In genomic region chr7:145206056-145206610, GRCm38 (mm10) we compare ENCODE assay signal across 7 mouse cellular contexts. TPM values are rescaled to one million over a fixed set of nuclear protein-coding genes. Genes with fewer than 3 reads are reported as not detected.
DNase-seq lines count a peak whose midpoint lies in the region; ATAC-seq and TF ChIP-seq lines count a peak whose summit lies in the region.

No protein-coding gene starts in this region.

- ATAC-seq in embryonic facial prominence, embryonic 13.5 days (ENCODE audit: insufficient number of reproducible peaks, insufficient read depth, low FRiP score, low TSS enrichment, low read depth): peak; percentile 80
- ATAC-seq in limb, embryonic 15.5 days (ENCODE audit: insufficient number of reproducible peaks, low FRiP score, low TSS enrichment, low read depth): peak; percentile 78
- peak; percentile 90 for ATAC-seq in midbrain, embryonic 14.5 days (ENCODE audit: low FRiP score, low TSS enrichment)
- ATAC-seq in stomach, postnatal 0 days (ENCODE audit: low FRiP score, low TSS enrichment): peak; percentile 88

- no peaks in the 10 kb centered on the region for H3K27me3 ChIP-seq in embryonic facial prominence, embryonic 13.5 days
- H3K27me3 ChIP-seq in limb, embryonic 15.5 days: no peaks in the 10 kb centered on the region
- H3K27me3 ChIP-seq in midbrain, embryonic 14.5 days (ENCODE audit: control insufficient read depth, insufficient read depth, low read length): no peaks in the 10 kb centered on the region
- no peaks in the 10 kb centered on the region for H3K27me3 ChIP-seq in stomach, postnatal 0 days (ENCODE audit: control insufficient read depth, insufficient read depth, low read length)

- H3K4me3 ChIP-seq in embryonic facial prominence, embryonic 13.5 days: peak overlapping the region; percentile 17
- peak overlapping the region; percentile 12; the same call in 1 of the 2 replicates for H3K4me3 ChIP-seq in limb, embryonic 15.5 days
- no peak overlapping the region for H3K4me3 ChIP-seq in midbrain, embryonic 14.5 days (replicated peaks; ENCODE audit: low read depth, low read length)
- peak overlapping the region; percentile 1; the same call in 1 of the 2 replicates for H3K4me3 ChIP-seq in stomach, postnatal 0 days (ENCODE audit: low read depth, low read length)

- peak overlapping the region; percentile 53 for H3K4me2 ChIP-seq in embryonic facial prominence, embryonic 13.5 days
- H3K4me2 ChIP-seq in limb, embryonic 15.5 days: peak overlapping the region; percentile 45
- peak overlapping the region; percentile 37 for H3K4me2 ChIP-seq in midbrain, embryonic 14.5 days (ENCODE audit: low read length)
- H3K4me2 ChIP-seq in stomach, postnatal 0 days (replicated peaks; ENCODE audit: low read depth): peak overlapping the region; percentile 50

- WGBS in embryonic facial prominence, embryonic 13.5 days: 3% methylated on average over 34 of the region's 34 CpGs
- WGBS in limb, embryonic 15.5 days: 3% methylated on average over 34 of the region's 34 CpGs
- under 1% methylated on average over 34 of the region's 34 CpGs for WGBS in midbrain, embryonic 14.5 days
- WGBS in stomach, postnatal 0 days: 2% methylated on average over 33 of the region's 34 CpGs

- H3K27ac ChIP-seq in embryonic facial prominence, embryonic 13.5 days: peak overlapping the region; percentile 90
- H3K27ac ChIP-seq in limb, embryonic 15.5 days: peak overlapping the region; percentile 93
- H3K27ac ChIP-seq in midbrain, embryonic 14.5 days (replicated peaks; ENCODE audit: low read depth, low read length): peak overlapping the region; percentile 91
- peak overlapping the region; percentile 90 for H3K27ac ChIP-seq in stomach, postnatal 0 days (replicated peaks)

- peak; percentile 23; the same call in 1 of the 2 replicates for TF ChIP-seq POLR2A in brain, embryonic 14.5 days (IDR thresholded peaks at IDR 0.05; ENCODE audit: borderline replicate concordance, extremely low read depth, insufficient read depth, insufficient read length, poor library complexity, severe bottlenecking)

- peak overlapping the region; percentile 76 for H3K9ac ChIP-seq in embryonic facial prominence, embryonic 13.5 days
- peak overlapping the region; percentile 47 for H3K9ac ChIP-seq in limb, embryonic 15.5 days
- peak overlapping the region; percentile 53 for H3K9ac ChIP-seq in midbrain, embryonic 14.5 days (replicated peaks; ENCODE audit: low read length)
- H3K9ac ChIP-seq in stomach, postnatal 0 days (ENCODE audit: low read length): peak overlapping the region; percentile 74

- H3K9me3 ChIP-seq in embryonic facial prominence, embryonic 13.5 days: no peaks in the 10 kb centered on the region
- no peaks in the 10 kb centered on the region for H3K9me3 ChIP-seq in limb, embryonic 15.5 days
- H3K9me3 ChIP-seq in midbrain, embryonic 14.5 days (ENCODE audit: control insufficient read depth, low read length): no peaks in the 10 kb centered on the region
- H3K9me3 ChIP-seq in stomach, postnatal 0 days (ENCODE audit: control insufficient read depth, low read length): no peaks in the 10 kb centered on the region

- DNase-seq in brain, embryonic 14.5 days (ENCODE audit: low read depth): peak; percentile 98
- peak; percentile 64 for DNase-seq in heart, adult 8-10 months (ENCODE audit: low spot score)
- DNase-seq in kidney, adult 9 months: peak; percentile 54
- peak; percentile 87 for DNase-seq in midbrain, embryonic 14.5 days
- DNase-seq in stomach, postnatal 0 days (ENCODE audit: low spot score): peak; percentile 80

- no peaks in the 10 kb centered on the region for H3K36me3 ChIP-seq in embryonic facial prominence, embryonic 13.5 days
- no peaks in the 10 kb centered on the region for H3K36me3 ChIP-seq in limb, embryonic 15.5 days
- no peaks in the 10 kb centered on the region for H3K36me3 ChIP-seq in midbrain, embryonic 14.5 days (ENCODE audit: control insufficient read depth, insufficient read depth, low read length)
- no peaks in the 10 kb centered on the region for H3K36me3 ChIP-seq in stomach, postnatal 0 days (ENCODE audit: control insufficient read depth, insufficient read depth, low read length)

- TF ChIP-seq EP300 in stomach, postnatal 0 days (optimal IDR thresholded peaks at IDR 0.05): no peak

- H3K4me1 ChIP-seq in embryonic facial prominence, embryonic 13.5 days: peaks cover 26% of the 10 kb centered on the region
- H3K4me1 ChIP-seq in limb, embryonic 15.5 days: peaks cover 33% of the 10 kb centered on the region
- peaks cover 26% of the 10 kb centered on the region; the same call in 1 of the 2 replicates for H3K4me1 ChIP-seq in midbrain, embryonic 14.5 days (ENCODE audit: control insufficient read depth, insufficient read depth, low read length)
- peaks cover 6% of the 10 kb centered on the region for H3K4me1 ChIP-seq in stomach, postnatal 0 days (replicated peaks; ENCODE audit: control insufficient read depth, insufficient read depth)

- TF ChIP-seq CTCF in brain, embryonic 14.5 days (IDR thresholded peaks at IDR 0.05; ENCODE audit: borderline replicate concordance, extremely low read depth, insufficient read depth, insufficient read length): no peak
- peak; percentile 47 for TF ChIP-seq CTCF in stomach, postnatal 0 days (IDR thresholded peaks at IDR 0.05; ENCODE audit: low read depth)

RNA-seq across cellular contexts. Expression of gene 1810010D01Rik, which starts 1.8 kb away (rescaled TPM):
- 1.2 and 1.6 TPM in 2 replicates for polyA plus RNA-seq in brain, embryonic 14.5 days (2012; rRNA removed)
- 0.44 and 0.84 TPM in 2 replicates for polyA plus RNA-seq in embryonic facial prominence, embryonic 13.5 days (2015; fragmentation: Nextera tagmentation; extraction: Ambion mirVana)
- total RNA-seq in heart, adult 8-10 months (2022): 1 to 10 TPM in 1 of 4 experiments, not detected in 3; 1.1 TPM
- 0.48 and 0.82 TPM in 2 replicates for polyA plus RNA-seq in limb, embryonic 15.5 days (2015; fragmentation: Nextera tagmentation; extraction: Ambion mirVana)
- 0.33 TPM in 1 of 2 replicates, not detected in the other for polyA plus RNA-seq in midbrain, embryonic 14.5 days (2014; fragmentation: Nextera tagmentation; extraction: Ambion mirVana)
- polyA plus RNA-seq in stomach, postnatal 0 days (2015; fragmentation: Nextera tagmentation; extraction: Ambion mirVana): 111 and 135 TPM in 2 replicates

Comparison
In these comparisons a context has a peak if more than half of its experiments do, and no peak if none do; other contexts are left out.
1. RNA of gene 1810010D01Rik, which starts 1.8 kb away (polyA plus RNA-seq): 111 to 135 TPM in stomach, postnatal 0 days; 1.2 to 1.6 TPM in brain, embryonic 14.5 days, 0.48 to 0.82 TPM in limb, embryonic 15.5 days, 0.44 to 0.84 TPM in embryonic facial prominence, embryonic 13.5 days and 0.33 TPM in midbrain, embryonic 14.5 days; every median in the first group is over 10 times any median in the second.
2. Peak in every context shown above with its lines, with median percentiles within 50 percentile points of each other: DNase-seq, ATAC-seq, H3K27ac ChIP-seq, H3K4me2 ChIP-seq and H3K9ac ChIP-seq.